Mouse (Mus musculus) lung, adult 2 months (tissue): Measurements from ENCODE around the gene Il4ra. TPM values are rescaled to one million over a fixed set of nuclear protein-coding genes. Genes with fewer than 3 reads are reported as not detected.

Experiments
- DNase-seq: peaks from one replicate; pipeline ENCODE4 v3.0.0; 2022
- H3K4me1 ChIP-seq: fragments of 200-500 bp; 2 replicates; pipeline ENCODE4 v1.6.1; 2011; ENCODE audit warnings: low read length; ENCODE audit not compliant: control insufficient read depth, insufficient read depth
- H3K4me3 ChIP-seq: fragments of 200-500 bp; replicated peaks from 2 replicates; pipeline ENCODE3; 2011; ENCODE audit warnings: low read depth, mild to moderate bottlenecking, control low read depth, low read length; ENCODE audit errors: extremely low read depth
- CTCF ChIP-seq: fragments of 200-500 bp; IDR thresholded peaks from 2 replicates; pipeline ENCODE4 v1.5.1; 2011; ENCODE audit warnings: mild to moderate bottlenecking, low read length, control low read depth; ENCODE audit not compliant: insufficient read depth
- POLR2A ChIP-seq: fragments of 200-500 bp; IDR thresholded peaks from 2 replicates; pipeline ENCODE4 v1.6.1; 2011; ENCODE audit warnings: low read depth, mild to moderate bottlenecking, control low read depth, low read length, borderline replicate concordance; ENCODE audit errors: extremely low read depth
- WGBS: fragments of 180-500 bp; shearing (Covaris S2); methylation state at CpG from one replicate; pipeline ENCODE4 v1.1.7; 2018; 5-methylcytosine and 5-hydroxymethylcytosine counted together
- polyA plus RNA-seq: library from polyadenylated mRNA; depleted of rRNA; stranded (reverse); fragments of >200 nt; gene quantifications from 2 replicates; pipeline ENCODE4 v1.2.3, GENCODE M21; 2012

Il4ra gene
- polyA plus RNA-seq, 1 experiment: 85.2 TPM

DNA sequence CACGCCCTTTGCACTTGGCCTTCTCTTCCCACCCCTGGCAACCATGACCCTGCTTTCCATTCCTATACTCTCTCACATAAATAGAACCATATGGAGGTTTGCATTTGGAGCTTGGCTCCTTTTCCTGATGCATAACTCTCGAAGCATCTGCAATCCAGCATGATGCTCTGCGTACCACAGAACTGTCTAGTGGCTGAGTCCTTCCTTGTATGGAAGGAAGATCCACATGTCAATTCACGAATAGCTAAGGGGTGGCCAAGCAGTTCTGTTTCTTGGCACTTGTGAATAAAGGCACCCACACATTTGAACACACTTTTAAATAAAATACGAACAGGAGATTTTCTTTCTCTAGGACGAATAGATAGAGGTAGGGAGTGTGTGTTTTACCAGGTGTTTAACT, 34.5 kb upstream of the Il4ra start:
- Histone ChIP-seq H3K4me3 (no peak overlapping the region), H3K4me1 (peaks cover 2% of the 10 kb centered on the region; the same call in 1 of the 2 replicates)
- no peak for DNase-seq
- TF ChIP-seq POLR2A (no peak), CTCF (no peak)
- 84% methylated on average over 6 of the region's 6 CpGs for WGBS

DNA sequence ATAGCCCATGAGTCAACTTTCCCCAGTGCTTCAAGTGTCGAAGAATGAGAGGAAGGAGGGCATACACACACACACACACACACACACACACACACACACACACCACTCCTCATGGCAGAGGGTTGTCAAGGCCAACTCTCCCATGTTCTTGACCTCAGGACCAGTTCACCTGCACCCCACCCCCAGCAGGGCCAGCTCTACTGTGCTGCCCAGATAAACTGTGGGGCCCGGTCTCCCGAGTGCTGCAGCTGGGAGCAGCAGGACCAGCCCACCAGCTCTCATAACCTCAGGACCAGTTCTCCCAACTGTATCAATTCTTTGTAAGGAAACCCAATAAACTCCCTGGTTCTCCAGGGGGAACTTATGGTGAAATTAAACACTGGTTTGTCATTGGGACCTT, 32.2 kb upstream of the Il4ra start:
- WGBS: 77% methylated on average over 3 of the region's 3 CpGs
- Histone ChIP-seq H3K4me1 (peaks cover under 1% of the 10 kb centered on the region; the same call in 1 of the 2 replicates), H3K4me3 (no peak overlapping the region)
- TF ChIP-seq POLR2A: no peak
- no peak for TF ChIP-seq CTCF
- no peak for DNase-seq

DNA sequence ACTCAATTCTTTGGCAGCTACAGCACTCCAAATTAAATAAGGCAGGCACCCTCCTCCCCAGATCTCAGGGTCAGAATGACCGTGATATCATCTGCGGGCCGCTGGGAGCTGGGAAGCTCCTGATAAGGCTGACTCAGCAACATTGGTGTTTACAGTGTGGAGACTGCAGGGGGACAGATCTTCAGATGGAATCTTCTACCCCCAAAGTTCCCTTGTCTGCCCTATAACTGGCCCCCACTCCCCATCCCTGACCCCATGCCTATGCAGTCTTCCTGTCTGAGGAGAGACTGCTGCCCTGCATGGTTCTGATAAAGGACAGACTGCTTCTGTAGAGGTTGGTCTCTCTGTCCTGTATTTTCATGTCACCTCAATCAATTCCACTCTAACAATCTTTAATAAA, 28.9 kb upstream of the Il4ra start:
- TF ChIP-seq POLR2A: no peak
- no peak for TF ChIP-seq CTCF
- no peaks in the 10 kb centered on the region for H3K4me1 ChIP-seq
- 44% methylated on average over 3 of the region's 3 CpGs for WGBS
- H3K4me3 ChIP-seq: no peak overlapping the region
- DNase-seq: no peak

DNA sequence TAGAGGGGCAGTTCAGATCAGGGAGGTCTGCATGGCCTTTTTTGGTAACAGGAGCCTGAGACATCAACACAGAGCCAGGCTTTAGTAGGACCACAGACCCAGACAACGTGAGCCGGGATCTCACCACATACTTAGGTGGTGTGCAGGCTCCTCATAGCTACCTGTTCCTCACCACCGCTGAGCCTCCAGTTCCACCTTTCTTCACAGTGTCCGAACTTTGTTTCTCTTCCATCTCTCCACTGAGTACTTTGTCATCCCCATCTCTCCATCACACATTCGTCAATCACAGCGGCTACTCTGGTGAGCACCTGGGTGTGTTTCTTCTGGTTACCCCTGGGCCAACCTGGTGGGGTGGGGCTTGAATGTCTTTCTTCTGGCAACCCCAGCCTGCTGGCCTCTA, 24.7 kb upstream of the Il4ra start:
- WGBS: 82% methylated on average over 6 of the region's 6 CpGs
- no peak overlapping the region for H3K4me3 ChIP-seq
- H3K4me1 ChIP-seq: no peaks in the 10 kb centered on the region
- no peak for TF ChIP-seq POLR2A
- no peak for TF ChIP-seq CTCF
- no peak for DNase-seq

DNA sequence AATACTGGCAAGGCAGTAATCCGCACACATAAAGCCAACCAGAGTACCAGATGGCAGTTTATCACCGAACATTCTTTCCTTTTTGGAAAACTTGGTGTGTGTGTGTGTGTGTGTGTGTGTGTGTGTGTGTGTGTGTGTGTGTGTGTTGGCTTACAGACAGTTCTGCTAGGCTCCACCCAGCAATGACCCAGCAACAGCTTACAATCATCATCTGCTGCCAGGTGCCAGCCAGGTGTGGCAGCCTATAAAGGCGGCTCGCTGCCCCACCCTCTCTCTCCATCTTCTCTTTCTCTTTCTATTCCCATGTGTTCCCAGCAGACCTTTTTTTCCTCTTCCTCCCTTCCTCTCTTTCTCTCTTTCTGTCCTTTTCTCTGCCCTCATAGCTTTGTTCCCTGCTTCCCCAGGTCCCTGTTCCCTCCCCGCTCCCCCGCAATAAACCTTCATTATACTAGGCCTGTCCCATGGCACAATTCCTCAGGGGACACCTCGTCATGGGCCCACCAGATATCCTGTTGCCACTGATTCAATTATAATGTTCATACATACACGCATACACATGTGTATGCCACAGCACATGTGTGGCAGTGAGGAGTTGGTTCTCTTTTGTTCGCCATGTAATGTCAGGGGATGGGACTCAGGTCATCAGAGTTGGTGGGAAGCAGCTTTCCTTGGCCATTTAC, 23.9 kb upstream of the Il4ra start:
- Histone ChIP-seq H3K4me1 (no peaks in the 10 kb centered on the region), H3K4me3 (no peak overlapping the region)
- WGBS: 88% methylated on average over 9 of the region's 9 CpGs
- no peak for DNase-seq
- TF ChIP-seq CTCF (no peak), POLR2A (no peak)

DNA sequence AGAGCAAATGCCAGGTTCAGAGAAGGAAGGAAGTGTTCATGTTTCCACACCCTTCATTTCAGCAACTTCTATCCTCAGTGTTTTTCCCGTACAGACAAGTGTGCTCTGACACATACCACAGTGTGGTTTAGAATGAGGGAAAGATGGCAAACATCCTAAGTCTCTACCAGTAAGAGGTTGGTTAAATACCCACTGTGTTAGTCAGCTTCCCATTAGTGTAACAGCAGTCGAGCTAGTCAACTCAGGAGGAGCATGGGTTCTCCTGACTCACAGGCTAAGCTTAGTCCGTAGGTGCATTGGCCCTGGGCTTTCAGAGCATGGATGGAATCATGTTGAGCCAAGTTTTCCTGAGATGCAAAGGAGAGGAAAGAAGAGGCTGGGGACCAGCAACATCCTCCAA, 12.6 kb upstream of the Il4ra start:
- TF ChIP-seq CTCF (no peak), POLR2A (no peak)
- DNase-seq: no peak
- Histone ChIP-seq H3K4me1 (0 out of 2 replicates have a peak, but pooled peaks cover 3% of the 10 kb centered on the region), H3K4me3 (no peak overlapping the region)
- 72% methylated on average over 3 of the region's 3 CpGs for WGBS

DNA sequence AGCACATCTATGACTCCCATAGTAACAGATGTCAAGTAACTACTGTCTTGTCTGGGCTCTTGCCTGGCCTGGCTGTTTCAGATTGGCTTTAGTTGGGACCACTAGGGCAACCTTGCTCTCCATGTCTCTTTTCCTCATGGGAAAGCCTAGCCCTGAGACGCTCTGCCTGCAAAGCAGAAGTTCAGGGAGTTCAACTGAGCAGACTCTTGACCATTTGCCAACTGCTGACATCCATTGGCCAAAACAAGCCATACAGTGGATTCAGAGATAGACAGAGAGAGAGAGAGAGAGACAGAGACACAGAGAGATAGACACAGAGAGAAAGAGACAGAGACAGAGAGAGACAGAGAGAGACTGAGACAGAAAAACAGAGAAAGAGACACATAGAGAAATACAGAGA, 10.9 kb upstream of the Il4ra start:
- H3K4me1 ChIP-seq: 0 out of 2 replicates have a peak, but pooled peaks cover 3% of the 10 kb centered on the region
- no peak for DNase-seq
- H3K4me3 ChIP-seq: no peak overlapping the region
- 71% methylated on average over 1 of the region's 1 CpGs for WGBS
- TF ChIP-seq POLR2A: no peak
- no peak for TF ChIP-seq CTCF

DNA sequence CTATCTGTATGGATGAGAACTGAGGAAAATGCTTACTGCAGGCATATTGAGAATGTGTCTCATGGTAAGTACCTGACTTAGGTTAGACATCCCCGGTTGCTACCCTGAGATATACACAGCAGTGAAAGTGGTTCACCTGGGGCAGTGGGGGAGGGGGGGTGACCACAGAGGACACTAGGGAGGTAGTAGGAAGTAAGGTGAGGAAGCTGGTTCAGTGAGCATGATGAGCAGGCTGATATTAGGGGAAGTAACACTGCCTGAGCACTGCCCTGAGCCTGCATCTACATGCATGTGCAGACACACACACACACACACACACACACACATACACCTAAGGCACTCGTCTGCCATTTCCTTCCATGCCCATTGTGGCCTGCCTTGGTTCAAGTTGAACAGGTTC, 10.1 kb upstream of the Il4ra start:
- no peak for DNase-seq
- H3K4me3 ChIP-seq: no peak overlapping the region
- WGBS: 65% methylated on average over 2 of the region's 2 CpGs
- TF ChIP-seq POLR2A: no peak
- no peak for TF ChIP-seq CTCF
- H3K4me1 ChIP-seq: 0 out of 2 replicates have a peak, but pooled peaks cover 3% of the 10 kb centered on the region

DNA sequence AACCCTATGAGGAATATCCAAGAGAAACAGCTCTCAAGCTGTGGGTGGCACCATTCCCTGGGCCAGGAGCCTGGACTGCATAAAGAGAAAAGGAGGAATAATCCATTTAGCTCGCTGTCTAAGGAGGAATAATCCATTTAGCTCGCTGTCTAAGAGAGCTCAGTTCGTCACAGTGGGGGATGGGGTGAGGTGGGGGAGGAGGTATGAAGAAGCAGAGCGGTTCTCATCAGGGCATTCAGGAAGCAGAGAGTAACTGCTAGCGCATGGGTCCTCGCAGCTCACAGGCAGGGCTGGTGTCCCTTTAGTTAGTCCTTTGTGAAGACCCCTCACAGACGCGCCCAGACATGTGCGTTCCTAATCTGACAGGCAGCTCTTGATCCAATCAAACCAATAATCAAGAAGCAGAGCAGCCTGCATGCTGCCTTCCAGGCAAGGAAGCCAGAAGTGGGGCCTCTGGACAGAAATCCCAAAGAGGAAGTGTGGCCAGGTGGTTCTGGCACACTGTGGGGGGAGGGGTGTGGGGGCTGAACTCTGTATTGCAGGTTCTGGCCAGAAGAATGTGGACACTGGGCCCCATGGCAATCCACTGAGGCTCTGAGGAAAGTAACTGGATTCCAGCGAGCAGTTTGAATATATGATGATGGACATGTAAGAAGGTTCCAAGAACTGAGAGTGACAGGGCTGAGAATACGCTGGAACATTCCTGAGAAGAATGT, 9.4 kb upstream of the Il4ra start:
- no peak for DNase-seq
- WGBS: 82% methylated on average over 11 of the region's 11 CpGs
- TF ChIP-seq CTCF (no peak), POLR2A (no peak)
- H3K4me1 ChIP-seq: 0 out of 2 replicates have a peak, but pooled peaks cover 3% of the 10 kb centered on the region
- no peak overlapping the region for H3K4me3 ChIP-seq

DNA sequence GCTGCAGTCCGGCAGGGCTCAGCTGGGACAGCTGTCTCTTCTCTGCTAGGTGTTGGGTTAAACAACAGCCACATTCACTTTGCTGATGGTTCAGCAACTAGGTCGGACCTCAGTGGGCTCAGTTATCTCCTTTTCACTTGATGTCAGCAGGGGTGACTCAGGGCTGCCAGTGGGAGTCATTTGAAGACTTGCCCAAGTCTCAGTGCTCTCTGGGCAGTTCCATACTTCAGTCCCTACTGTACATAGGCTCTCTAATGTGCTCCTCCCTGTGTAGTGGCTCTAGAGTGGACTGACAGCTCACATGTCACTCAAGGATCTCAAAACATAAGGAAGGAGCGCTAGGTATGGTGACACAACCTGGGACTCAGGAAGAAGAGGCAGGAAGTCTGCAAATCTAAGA, 8.4 kb upstream of the Il4ra start:
- DNase-seq: no peak
- 51% methylated on average over 3 of the region's 3 CpGs for WGBS
- TF ChIP-seq CTCF (no peak), POLR2A (no peak)
- Histone ChIP-seq H3K4me1 (0 out of 2 replicates have a peak, but pooled peaks cover 3% of the 10 kb centered on the region), H3K4me3 (no peak overlapping the region)
